Mouse (Mus musculus) monocyte, adult 5-6 weeks (primary cell): ENCODE measurements around the gene Slc35b3. TPM values are rescaled to one million over a fixed set of nuclear protein-coding genes. Genes with fewer than 3 reads are reported as not detected.

ENCODE experiments used
- ATAC-seq: fragments of 153-309, 156-312 bp; replicated peaks from 2 replicates; pipeline ENCODE4 v1.8.0; 2017; ENCODE audit warnings: mild to moderate bottlenecking; ENCODE audit not compliant: low TSS enrichment, insufficient number of reproducible peaks, severe bottlenecking, poor library complexity, low FRiP score
- total RNA-seq: library from RNA; stranded (forward); fragments of 200-1000, 200-491, 200-594 nt; gene quantifications from 3 replicates; pipeline ENCODE4 v1.2.3, GENCODE M21; 2017

Gene Slc35b3
- 53.4 to 68.6 TPM (median 65.8 TPM) in 3 replicates for total RNA-seq

DNA sequence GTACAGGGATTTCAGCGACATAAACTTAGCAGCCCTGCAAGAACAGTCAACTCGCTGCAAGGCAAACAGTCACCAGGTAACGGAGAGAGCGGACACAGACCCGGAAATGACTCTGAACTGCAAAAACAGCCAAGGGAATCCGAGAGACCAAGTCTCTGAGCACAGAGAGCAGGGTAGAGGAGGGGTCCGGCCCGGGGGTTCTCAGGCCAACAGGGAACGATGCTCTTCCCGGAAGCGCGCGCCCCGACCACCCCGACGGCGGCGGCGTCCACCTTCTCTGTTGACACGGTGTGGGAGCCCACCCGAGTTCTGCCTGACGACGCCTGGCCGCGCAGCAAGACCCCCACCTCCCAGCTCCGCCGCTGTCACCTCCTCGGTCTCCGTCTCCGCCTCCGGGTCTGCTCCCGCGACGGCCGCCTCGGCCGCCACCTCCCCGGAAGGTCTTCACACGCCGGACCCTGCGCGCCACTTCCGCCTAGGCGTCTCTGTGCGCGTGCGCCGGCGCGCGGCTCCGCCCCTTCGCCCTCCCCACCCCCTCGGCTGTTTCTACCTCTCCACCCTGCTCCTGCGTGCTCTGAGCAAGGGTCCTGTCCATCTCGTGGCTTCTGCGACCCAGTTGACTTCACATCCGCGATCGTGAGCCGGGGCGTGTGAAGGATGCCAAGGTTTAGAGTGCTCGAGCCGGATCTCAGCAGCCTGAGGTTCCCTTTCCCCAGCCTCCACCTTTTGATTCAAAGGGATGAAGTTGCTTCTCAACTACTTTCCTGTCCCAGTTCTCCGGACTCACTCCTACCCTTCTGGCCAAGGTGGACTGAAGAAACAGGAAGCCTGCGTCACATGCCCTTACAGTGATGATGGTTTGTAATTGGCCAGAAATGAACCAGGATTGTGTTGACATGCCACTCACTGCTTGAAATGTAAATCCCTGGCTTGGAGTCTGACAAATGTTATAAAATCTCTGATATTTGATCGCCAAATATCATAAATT lies at the start of gene Slc35b3:
Gene Slc35b3 (minus strand): TSS at position 813 of the 988 bp plus-strand sequence.
- ATAC-seq, result peak; percentile 60

DNA sequence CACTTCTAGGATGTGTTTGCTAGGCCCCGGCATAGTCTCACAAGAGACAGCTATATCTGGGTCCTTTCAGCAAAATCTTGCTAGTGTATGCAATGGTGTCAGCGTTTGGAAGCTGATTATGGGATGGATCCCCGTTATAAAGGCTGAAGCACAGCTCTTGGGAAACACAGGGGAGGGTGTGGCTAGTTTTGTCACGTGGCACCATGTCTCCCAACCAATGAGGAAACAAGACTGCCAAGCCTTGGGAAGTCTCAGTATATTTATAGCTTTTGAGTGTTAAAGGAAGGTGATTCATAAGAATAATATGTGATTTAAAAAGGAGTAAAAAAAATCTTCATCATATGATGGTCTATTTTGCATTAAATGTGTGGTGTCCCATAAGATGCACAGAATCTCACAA lies 49.6 kb upstream of the Slc35b3 start:
- no peak for ATAC-seq

DNA sequence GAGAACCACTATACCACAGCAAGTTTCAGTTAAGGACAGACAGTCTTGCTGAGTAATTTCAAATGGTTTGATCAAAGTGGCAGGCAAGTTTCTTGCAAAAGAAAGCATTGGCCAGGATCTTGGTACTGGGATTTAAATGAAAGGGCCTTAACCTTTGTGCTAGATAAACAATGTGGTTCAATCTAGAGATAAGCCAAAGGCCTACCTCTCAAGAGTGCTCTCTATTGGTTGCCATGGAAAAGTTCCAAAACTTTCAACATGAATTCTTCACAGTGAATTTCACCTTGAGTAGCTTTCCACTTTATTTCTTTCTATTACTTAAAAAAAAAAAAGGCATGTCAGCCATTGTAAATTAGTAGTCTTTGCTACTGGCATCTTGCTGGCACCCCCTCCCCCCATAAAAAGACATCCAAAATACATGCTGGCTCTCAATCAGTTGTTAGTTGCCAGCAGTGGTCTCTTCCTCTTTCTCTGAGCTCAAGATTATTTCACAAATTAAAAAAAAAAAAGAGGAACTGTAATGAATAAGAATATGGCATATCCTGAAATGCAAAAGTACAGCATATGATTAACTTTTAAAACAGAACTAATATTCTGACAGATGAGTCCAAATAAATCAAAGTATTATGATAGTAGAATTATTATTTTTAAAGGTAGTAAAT lies 42.6 kb upstream of the Slc35b3 start:
- no peak for ATAC-seq

DNA sequence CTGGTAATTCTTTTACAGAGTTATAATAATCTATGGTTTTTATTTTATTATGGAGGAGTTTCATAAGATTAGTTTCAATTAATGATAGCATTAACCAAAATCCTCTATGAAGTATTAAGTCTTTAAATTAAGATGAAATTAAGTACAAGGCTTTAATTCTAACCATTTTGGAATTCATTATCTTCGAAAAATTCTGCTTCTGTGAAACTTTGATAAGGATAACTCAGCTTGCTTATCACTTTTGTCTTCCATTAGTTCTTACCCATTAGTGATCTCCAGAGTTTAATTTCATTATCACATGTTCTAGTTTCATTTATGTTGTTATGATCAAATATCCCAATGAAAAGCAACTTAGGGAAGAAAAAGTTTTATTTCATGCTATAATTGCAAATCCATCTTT lies 41.7 kb upstream of the Slc35b3 start:
- ATAC-seq, result no peak

DNA sequence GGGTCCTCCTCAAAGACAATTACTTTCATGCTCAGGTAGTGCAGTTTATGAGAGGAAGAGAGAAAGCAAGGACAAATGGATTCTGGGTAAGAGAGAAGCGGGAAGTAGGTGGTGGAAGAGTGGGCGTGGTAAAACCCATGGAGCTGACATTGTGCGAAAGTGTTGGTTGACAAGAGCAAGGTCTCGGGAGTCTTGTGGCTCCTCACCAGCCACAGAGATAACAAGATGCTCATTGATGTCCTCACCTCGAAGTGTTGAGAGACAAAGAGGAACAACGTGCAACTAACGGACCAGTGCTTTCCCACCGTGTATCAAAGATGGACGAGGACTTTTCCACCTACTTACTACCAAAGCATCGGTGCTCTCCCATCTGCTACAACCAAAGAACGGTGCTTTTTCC lies 40.8 kb upstream of the Slc35b3 start:
- no peak for ATAC-seq

DNA sequence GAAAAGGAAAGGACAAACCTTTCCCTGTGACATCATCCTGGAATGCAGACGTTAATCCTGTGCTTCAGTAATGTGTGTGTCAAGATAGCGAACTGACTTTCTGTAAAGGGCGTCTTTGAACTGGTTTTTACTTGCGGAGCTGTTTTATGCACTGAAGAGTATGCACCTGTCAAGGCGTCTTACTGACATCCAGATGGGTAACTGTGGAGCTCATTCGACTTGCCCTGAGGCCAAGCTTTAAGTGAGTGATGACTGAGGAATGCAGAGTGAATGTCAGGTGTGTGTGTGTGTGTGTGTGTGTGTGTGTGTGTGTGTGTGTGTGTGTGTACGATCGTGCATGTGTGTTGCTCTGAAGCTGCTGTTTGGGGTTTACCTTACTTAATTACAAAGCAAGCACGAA lies 38.3 kb upstream of the Slc35b3 start:
- no peak for ATAC-seq

DNA sequence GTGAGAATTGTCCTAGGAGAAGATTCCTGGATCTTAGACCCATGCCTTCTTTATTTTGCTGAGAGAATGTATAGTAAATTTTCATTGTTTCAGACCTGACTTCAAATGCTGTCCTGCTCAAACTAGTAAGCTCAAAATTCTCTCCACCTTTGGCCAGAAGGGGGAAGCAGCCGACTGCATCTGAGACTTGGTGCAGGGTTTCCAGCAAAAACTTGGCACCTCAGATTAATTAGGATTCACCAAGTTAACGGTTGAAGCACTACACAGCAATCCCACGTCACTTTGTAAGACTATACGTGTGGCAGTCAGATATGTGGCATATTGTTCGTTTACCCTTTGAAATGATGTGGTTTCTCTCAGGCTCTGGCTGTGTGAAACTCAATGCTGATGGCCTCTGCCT lies 31.9 kb upstream of the Slc35b3 start:
- ATAC-seq, result no peak

DNA sequence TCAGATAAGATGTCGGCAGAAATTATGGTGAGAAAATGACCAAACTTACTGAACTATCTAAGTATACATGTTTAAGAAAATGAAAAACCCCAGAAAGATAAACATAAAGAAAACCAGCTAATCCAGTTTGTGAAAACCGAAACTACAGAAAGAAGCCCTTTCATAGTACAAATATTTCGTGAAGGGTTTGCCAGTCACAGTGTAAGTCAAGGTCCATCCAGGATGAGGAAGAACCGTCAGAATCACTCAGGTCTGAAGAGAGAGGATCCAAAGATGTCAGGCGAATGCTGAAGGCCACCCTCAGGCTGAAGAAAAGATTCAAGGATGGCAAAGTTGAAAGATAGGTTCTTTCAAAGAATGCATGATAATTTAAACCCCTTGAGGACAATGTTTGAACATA lies 23.1 kb upstream of the Slc35b3 start:
- ATAC-seq, result no peak

DNA sequence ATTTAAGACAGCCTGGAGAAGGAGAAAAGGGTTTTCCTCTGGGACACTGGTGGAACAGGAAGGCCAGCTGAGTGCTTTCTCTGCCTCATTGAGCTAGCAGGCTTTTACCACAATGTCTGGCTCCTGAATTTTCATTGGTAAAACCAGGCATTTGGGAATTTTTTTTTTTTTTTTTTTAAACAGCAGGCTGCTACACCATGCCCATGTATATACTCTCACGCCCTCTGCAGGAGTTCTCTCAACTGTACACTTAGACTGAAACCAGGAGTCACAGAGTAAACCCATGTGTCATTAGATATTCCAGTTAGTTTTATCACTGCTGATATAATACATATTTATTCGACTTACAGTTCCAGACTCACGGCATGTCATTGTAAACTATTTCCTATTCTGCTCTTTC lies 20.2 kb upstream of the Slc35b3 start:
- ATAC-seq, result no peak

DNA sequence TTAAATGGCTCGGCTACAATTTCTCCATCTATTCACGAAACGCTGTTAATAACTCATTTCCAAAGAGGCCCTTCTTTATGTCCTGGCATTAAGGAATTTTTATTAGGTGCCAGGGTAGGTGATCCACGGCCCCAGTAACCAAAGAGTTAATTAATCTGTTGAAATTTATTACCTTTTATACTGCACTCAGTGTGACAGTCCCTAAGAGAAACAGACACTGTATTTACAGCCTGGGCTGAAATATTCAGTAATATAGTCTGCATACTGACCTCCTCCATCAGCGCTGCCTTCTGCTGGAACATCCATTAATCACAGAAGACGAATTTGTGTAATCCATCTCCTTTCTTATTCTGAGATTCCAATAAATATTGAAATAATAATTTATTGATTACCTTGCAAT lies 16.3 kb upstream of the Slc35b3 start:
- ATAC-seq, result no peak

DNA sequence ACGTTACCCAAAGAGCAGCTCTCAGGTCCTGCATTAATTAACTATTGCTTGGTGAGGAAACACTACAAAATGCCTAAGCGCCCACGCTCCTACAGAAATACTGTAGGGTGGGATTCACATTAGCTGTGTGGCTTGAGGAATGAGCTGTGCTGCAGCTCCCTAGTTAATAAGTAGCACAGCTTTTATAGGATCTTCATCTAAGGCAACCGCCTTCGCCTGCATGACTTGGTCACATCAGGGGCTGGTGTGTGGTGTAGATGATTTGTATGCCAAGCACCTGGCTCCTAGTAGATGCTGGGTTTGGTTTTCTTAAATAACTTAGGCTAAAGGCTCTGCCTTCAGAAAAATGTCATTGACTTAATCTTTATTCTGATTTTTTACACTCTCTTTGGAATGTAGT lies 15.2 kb upstream of the Slc35b3 start:
- no peak for ATAC-seq

DNA sequence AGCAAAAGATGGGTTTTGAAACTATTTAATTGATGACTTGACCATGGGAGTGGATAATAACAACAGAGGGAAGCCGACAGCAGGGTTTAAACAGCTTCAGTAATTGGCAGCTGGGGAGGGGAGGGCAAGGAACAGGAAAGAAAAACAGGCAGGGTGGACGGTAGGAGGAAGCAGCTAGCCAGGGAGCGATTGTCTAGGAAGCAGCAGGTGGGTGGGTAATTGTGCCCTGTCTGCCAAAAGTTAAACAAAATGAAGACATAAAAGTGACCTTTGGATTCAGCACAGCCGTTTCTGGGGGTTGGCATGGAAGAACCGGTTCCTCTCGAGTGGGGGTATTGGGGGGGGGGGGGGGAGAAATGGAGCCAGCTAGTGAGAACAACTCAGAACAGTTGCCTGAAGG lies 11.9 kb upstream of the Slc35b3 start:
- ATAC-seq, result no peak

DNA sequence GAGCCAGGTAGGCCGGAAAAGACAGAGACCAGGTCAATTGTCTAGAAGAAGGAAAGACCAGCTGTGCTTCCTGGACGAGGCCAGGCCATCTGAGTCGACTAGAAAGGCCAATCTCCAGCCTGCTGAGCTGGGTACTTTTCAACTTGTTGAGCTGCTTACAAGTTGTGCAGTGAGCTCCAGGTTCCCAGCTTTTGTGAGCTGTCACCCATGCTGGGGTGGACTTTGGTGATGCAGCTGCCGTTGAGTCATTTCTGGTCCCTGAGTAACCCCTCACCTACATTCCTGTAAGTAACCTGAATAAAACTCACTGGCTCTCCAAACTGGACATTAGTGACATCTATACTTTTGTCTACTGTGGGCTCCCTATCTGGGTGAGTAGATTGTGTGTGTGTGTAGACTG lies 10.4 kb upstream of the Slc35b3 start:
- no peak for ATAC-seq

DNA sequence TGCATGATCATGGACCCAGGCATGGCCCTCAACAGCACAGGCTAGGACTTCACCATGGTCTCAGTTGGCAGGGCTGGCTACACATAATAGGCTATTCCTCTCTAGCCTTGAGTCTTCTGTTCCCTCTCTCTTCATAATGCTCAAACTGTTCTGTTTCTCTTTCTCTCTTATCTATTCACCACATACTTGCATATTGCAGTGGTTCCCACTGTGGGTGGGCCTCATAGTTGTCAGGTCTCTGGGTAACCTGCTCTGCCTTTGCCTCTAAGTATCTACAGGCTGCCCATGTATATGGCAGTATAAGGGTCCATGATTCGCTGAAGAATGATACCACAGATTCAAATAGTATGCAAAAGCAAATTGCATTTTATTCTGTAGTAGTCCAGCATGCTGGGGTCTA lies 6.8 kb upstream of the Slc35b3 start:
- ATAC-seq, result no peak

DNA sequence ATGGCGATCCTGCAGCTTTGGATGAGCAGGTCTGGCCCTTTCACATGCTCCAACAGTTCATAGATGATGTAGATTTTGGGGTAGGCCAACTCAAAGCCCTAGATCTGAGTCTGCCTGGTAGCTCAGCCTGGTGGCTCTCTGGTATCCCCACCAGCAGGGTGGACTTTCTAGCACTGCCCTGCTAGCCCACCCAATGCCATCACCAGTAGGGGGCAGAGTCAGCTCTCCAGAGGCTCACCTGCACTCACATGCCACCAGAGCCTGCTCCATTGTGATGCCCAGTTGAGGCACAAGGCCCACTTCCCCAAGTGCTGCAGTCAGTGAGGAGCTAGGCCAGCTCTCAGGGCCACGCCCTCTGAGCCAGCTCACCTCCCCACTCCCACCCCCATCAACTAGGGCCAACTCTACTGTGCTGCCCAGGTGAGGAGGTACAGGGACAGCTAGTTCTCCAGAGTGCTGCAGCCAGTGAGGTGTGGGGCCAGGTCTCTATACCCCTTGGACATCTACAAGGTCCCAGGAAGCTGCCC lies 6.3 kb upstream of the Slc35b3 start:
- no peak for ATAC-seq

DNA sequence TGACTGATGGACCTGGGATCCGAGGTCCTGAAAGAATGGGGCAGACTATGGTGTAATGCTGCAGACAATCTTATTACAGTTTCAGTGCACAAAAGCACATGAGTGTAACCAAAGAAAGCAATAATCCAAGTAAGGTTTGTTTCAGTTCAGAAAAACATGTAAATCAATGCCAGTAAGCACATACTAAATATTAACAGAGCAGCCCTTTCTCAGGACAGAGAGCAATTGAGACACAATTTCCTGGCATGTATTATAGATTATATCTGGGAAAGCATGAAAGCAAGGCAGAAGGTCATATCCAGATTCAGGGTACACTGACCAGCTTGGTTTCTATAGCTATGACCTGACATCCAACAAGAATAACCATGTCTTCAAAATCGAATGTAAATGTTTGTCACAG lies 2.1 kb upstream of the Slc35b3 start:
- no peak for ATAC-seq

DNA sequence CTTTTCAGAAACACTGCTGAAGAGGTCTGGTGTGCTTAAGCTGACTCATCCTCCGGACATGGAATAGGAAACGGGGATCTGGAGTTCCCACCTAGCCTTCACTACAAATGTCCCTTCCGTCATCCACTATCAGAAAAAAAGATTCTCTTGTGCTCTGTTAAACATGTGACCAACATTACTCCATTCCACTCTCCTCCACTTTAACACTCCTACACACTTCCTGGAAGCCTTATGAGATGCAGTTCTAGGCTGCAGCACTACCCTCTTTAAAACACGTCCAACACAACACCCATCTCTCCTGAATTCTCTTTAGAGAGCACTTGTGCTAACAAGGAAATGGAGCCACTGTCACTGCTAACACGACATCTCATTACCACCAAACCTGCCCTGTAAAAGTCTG lies 2.6 kb downstream of the Slc35b3 start:
- no peak for ATAC-seq

DNA sequence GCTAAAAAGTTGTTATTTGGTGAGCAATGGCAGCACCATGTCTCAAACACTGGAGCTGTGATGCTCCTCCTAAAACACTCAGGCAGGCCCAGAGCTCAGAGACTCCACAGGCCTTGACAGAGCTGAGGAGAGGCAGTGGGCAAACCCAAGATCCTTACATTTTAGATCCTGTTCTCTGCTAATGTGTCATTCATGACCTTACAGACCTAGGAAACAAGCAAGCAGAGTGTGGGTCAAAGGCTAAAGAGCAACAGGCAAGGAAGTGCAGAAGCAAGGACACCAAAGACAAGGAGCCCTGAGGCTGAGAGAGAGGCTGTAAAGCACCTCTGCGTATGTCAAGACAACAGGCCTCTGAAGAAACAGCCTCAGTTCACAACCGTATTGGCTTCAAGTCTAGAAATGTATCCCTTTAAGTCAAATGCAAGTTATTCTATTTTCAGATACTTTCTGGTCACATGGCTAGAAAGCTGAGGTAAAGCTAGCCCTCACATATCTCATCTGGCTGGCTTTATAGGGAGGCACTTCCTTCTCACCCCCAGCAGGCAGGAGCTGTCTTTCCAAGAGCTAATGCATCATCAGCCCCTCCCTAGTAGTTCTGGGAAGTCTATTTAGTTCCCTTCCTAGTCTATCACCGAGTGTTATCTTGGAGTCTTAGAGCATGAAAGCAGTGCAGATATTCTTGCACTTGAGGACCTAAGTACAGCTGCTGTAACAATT lies 14.2 kb downstream of the Slc35b3 start:
- no peak for ATAC-seq

DNA sequence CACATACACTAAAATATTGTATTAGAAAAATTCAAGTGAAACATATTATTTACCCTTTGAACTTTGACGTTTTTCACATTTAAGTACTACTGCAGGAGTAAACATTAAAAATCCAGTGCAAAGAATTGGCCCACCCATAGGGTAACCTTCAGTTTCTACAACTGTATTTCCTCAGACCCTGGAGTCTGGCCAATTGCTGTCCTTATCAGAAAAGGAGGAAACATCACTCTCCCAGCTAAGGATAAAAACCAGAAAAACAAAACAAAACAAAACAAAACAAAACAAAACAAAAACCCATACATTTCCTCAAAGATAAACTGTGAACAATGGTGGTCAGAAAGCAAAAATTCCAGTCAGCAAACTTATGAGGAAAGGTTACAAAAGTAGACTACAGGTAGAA lies 14.9 kb downstream of the Slc35b3 start:
- no peak for ATAC-seq
